Mouse (Mus musculus) spleen, postnatal 0 days (tissue): ENCODE data around the gene Gsto2. TPM values are rescaled to one million over a fixed set of nuclear protein-coding genes. Genes with fewer than 3 reads are reported as not detected.

Experiments
- polyA plus RNA-seq: library from polyadenylated mRNA; unstranded; fragments of >200 nt; fragmentation: Nextera tagmentation; extraction: Ambion mirVana; gene quantifications from 2 replicates; pipeline ENCODE4 v1.2.1, GENCODE M21; 2015

Gene Gsto2
- polyA plus RNA-seq = 0.63 and 0.65 TPM in 2 replicates

DNA sequence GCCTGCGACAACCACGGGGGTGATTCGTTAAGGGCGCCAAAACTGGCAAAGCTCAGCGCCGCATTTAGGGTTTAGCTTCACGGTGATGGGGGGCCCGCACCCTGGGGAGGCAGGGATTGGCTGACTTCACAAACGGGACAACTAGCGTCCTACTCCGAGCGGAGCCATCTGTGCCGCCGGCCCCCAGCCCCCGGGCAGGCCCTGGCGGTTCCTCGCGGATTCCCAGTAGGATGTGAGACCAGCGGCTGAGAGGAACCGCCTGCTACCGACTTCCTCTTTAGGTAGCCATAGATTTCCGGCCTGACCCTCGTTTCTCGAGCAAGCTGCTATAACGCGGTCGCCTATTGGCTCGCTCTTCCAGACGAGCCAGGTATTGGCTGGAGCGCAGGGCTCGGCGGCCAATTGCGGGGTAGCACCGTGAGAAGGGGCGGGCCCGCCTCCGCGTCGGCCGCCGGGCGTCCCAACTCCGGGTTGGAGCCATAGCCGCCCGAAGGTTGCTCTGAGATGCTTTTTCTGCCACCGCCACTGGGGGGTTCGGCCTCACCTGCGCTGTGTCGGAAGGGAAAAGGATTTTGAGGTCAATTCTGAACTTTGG is at the start of gene Gsto2:
Gene Gsto2, plus strand, starts transcription at position 182 of the 595 bp plus-strand sequence.

DNA sequence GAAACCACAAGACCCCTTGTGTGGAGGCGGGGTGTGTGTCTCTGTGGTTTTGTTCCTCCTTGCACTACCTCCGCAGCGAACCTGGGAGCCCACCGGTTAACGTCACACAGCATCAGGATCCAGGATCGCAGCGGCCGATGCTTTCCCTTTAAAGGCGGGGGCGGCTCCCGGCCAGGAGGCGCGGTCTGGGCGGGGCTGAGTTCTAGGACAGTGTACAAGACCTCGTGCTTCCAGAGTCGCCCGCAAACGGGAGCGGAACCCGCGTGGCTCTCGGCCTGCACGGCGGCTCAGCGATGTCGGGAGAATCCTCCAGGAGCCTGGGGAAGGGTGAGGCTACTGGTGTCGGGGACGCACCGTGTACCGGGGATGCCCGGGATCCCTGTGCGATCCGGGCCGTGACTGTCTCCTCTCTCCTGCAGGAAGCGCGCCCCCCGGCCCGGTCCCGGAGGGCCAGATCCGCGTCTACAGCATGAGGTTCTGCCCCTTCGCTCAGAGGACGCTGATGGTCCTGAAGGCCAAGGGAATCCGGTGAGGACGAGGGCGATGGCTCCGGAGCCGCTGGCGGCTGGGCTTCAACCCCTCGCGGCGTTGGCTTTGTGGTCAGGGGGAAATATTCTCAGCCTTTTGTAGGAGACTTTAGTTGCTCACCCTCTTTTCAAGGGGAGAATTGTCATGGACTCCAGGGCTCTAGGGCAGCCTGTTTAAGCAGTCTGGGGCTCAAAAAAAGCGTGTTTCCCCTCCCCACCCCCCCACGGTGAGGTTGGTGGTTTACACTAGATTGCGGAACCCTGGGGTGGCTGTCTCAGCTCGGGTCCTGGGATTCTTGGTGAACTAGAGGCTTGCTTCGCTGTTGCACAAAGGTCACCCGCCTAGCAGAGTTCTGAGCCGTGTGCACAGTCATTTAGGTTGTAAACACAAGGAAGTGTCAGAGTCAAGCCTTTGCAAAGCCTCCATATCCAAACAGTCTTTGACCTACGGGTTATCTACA is 10.2 kb upstream of the Gsto2 start, which contains the start of gene Gsto1:
Gene Gsto1, plus strand, starts transcription at position 175 of the 988 bp plus-strand sequence.

GRCm38 (mm10) chr19:47919126-47919965 is 54.0 kb downstream of the Gsto2 start, which contains the start of the genes Cfap43 and Itprip:
Cfap43 (minus strand) TSS chr19:47919287.
Itprip (minus strand) TSS chr19:47919299.

Other genes starting within 250 kb of the Gsto2 start
- gene Col17a1, start 173.4 kb upstream of the Gsto2 start, polyA plus RNA-seq = 0.07 and 0.22 TPM in 2 replicates
- gene Sfr1, start 133.9 kb upstream of the Gsto2 start, polyA plus RNA-seq = 114 and 122 TPM in 2 replicates
- 109 and 114 TPM in 2 replicates for gene Gsto1, start 10.6 kb upstream of the Gsto2 start, polyA plus RNA-seq
- gene Cfap43, start 53.8 kb downstream of the Gsto2 start, polyA plus RNA-seq = 0.15 and 0.28 TPM in 2 replicates
- 7.5 and 9.3 TPM in 2 replicates for gene Itprip, start 53.8 kb downstream of the Gsto2 start, polyA plus RNA-seq
- gene Cfap58, start 72.1 kb downstream of the Gsto2 start, polyA plus RNA-seq = not detected in 2 replicates